Mouse (Mus musculus) lung, adult 2 months (tissue): ENCODE data around the gene Snta1.

Experiments
- CTCF ChIP-seq: fragments of 200-500 bp; IDR thresholded peaks from 2 replicates; pipeline ENCODE4 v1.5.1; 2011; ENCODE audit warnings: mild to moderate bottlenecking, low read length, control low read depth; ENCODE audit not compliant: insufficient read depth
- POLR2A ChIP-seq: fragments of 200-500 bp; IDR thresholded peaks from 2 replicates; pipeline ENCODE4 v1.6.1; 2011; ENCODE audit warnings: low read depth, mild to moderate bottlenecking, control low read depth, low read length, borderline replicate concordance; ENCODE audit errors: extremely low read depth

DNA sequence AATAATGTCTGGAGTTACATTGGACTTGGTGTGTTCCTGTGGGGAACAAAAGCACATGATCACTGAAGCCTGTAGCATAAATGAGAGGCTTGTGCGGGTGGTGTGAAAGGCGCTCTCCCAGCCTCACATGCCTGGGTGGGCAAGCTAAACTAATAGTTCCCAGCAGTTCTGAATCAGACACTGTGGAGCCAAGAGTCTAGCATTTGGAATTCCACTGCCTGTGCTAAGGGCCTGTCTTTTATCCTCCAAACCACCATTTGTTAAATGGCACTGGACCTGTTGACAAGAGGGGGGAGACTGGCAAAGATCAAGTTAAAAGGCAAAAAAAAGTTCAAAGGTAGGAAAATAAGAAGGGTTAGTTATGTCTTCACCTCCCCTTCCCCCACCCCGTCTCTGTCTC, 46.7 kb upstream of the Snta1 start:
- TF ChIP-seq POLR2A (no peak), CTCF (no peak)
